Comparison of ENCODE assay signal across 9 mouse cellular contexts in the genomic region with DNA sequence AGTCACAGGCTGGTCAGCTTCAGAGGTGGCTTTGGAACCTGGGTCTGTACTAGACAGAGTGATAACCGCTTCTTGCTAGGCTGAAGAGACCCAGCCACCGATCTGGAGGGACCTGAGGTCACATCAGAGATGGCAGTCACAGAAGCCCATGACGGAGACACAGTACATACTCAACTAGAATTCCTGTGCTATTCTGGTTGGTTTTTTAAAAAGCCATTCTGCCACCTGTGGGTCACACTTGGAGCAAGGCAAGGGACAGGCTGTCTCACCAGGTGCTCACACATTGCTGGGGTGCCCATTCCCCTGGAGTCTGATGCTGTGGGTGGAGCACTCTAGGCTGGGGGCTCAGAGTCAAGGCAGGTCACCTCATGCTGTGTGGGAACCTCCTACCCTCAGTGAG. TPM values are rescaled to one million over a fixed set of nuclear protein-coding genes. Genes with fewer than 3 reads are reported as not detected.
A peak's percentile ranks its signal among the peaks of the same experiment; 100 is the strongest.
DNase-seq lines count a peak whose midpoint lies in the region; ATAC-seq and TF ChIP-seq lines count a peak whose summit lies in the region.
"Had no signal": no experiment of that assay in that cellular context is flagged by ENCODE, and none has a peak within 500 bp of the region (broad histone marks: within the 10 kb centered on the region; RNA-seq: fewer than 3 reads in every experiment).

No protein-coding gene starts in this region.

- intact Hi-C loops in gastrocnemius, adult 2 months (cut with DNase I) = no loop called here
- intact Hi-C loops in left cerebral cortex, adult 2 months (cut with DNase I) = no loop called here

- ATAC-seq in hindbrain, embryonic 13.5 days (ENCODE audit: low FRiP score) = no peak
- peak; percentile 21; the same call in 1 of the 2 replicates for ATAC-seq in midbrain, postnatal 0 days (ENCODE audit: low FRiP score)
- no peak for ATAC-seq in erythroblast, adult 5-6 weeks (replicated peaks; ENCODE audit: low FRiP score, poor library complexity, severe bottlenecking)
- no peak for ATAC-seq in megakaryocyte progenitor cell, adult 5-6 weeks (replicated peaks; ENCODE audit: poor library complexity)

- no peaks in the 10 kb centered on the region for H3K9me3 ChIP-seq in hindbrain, embryonic 13.5 days
- H3K9me3 ChIP-seq in midbrain, postnatal 0 days (ENCODE audit: low read length) = no peaks in the 10 kb centered on the region

- peak overlapping the region; percentile 97 for H3K4me2 ChIP-seq in hindbrain, embryonic 13.5 days
- H3K4me2 ChIP-seq in midbrain, postnatal 0 days (ENCODE audit: low read depth, low read length, poor library complexity, severe bottlenecking) = peak overlapping the region; percentile 93

- DNase-seq in gastrocnemius, adult 2 months = no peak
- DNase-seq in gastrocnemius, adult 18-20 months (ENCODE audit: low spot score) = no peak
- no peak for DNase-seq in left cerebral cortex, adult 2 months (ENCODE audit: extremely low spot score in 1 of 2, low spot score in 2 of 2)
- DNase-seq in left cerebral cortex, adult 8-10 months (ENCODE audit: low spot score in 2 of 2) = no peak
- no peak for DNase-seq in midbrain, postnatal 0 days (ENCODE audit: low spot score)
- DNase-seq: lung, adult 18-20 months had no signal

- H3K27ac ChIP-seq in gastrocnemius, adult 2 months = peak overlapping the region; percentile 53
- peak overlapping the region; percentile 55 for H3K27ac ChIP-seq in left cerebral cortex, adult 2 months
- H3K27ac ChIP-seq in hindbrain, embryonic 13.5 days = no peak overlapping the region
- H3K27ac ChIP-seq in midbrain, postnatal 0 days (ENCODE audit: low read depth, low read length) = no peak overlapping the region

- peaks cover 11% of the 10 kb centered on the region for H3K4me1 ChIP-seq in hindbrain, embryonic 13.5 days (replicated peaks)
- H3K4me1 ChIP-seq in midbrain, postnatal 0 days (ENCODE audit: insufficient read depth, low read length) = peaks cover 4% of the 10 kb centered on the region; the same call in 1 of the 2 replicates

- H3K4me3 ChIP-seq in gastrocnemius, adult 2 months = peak overlapping the region; percentile 97
- H3K4me3 ChIP-seq in left cerebral cortex, adult 2 months = peak overlapping the region; percentile 40
- H3K4me3 ChIP-seq in hindbrain, embryonic 13.5 days = peak overlapping the region; percentile 78; the same call in 1 of the 2 replicates
- peak overlapping the region; percentile 89 for H3K4me3 ChIP-seq in midbrain, postnatal 0 days (ENCODE audit: low read depth, low read length)

- WGBS in hindbrain, embryonic 13.5 days = 74% methylated on average over 3 of the region's 3 CpGs
- WGBS in midbrain, postnatal 0 days = 55% methylated on average over 3 of the region's 3 CpGs

- H3K27me3 ChIP-seq in hindbrain, embryonic 13.5 days = peaks cover 47% of the 10 kb centered on the region
- H3K27me3 ChIP-seq in midbrain, postnatal 0 days (ENCODE audit: insufficient read depth, low read length) = no peaks in the 10 kb centered on the region

- no peaks in the 10 kb centered on the region for H3K36me3 ChIP-seq in hindbrain, embryonic 13.5 days
- no peaks in the 10 kb centered on the region for H3K36me3 ChIP-seq in midbrain, postnatal 0 days (ENCODE audit: insufficient read depth, low read length)

- TF ChIP-seq CTCF in gastrocnemius, adult 2 months (IDR thresholded peaks at IDR 0.05) = peak; percentile 20; the same call in 1 of the 2 replicates
- no peak; the same call in 1 of the 2 replicates for TF ChIP-seq CTCF in left cerebral cortex, adult 2 months (IDR thresholded peaks at IDR 0.05)
- TF ChIP-seq CTCF in midbrain, postnatal 0 days (IDR thresholded peaks at IDR 0.05) = peak; percentile 55

- H3K9ac ChIP-seq in hindbrain, embryonic 13.5 days = no peak overlapping the region
- H3K9ac ChIP-seq in midbrain, postnatal 0 days (replicated peaks; ENCODE audit: low read length, poor library complexity, severe bottlenecking) = no peak overlapping the region

RNA-seq across cellular contexts. Expression of gene Neurl1b, which starts 1.5 kb away (rescaled TPM):
- 1 to 10 TPM; 2.3 to 2.6 TPM for total RNA-seq in gastrocnemius, adult 2 months (2021)
- 1 to 10 TPM; 2.6 to 3.0 TPM for total RNA-seq in gastrocnemius, adult 18-20 months (2021)
- total RNA-seq in left cerebral cortex, adult 2 months (2021) = 10 to 100 TPM; 69.9 to 79.7 TPM
- total RNA-seq in left cerebral cortex, adult 8-10 months (2022) = 10 to 100 TPM; 64.2 to 73.4 (median 69.1) TPM
- polyA plus RNA-seq in hindbrain, embryonic 13.5 days (2015; fragmentation: Nextera tagmentation; extraction: Ambion mirVana) = 0.78 and 1.0 TPM in 2 replicates
- total RNA-seq in midbrain, postnatal 0 days (2014; rRNA removed) = 51.1 and 69.7 TPM in 2 replicates
- polyA plus RNA-seq in midbrain, postnatal 0 days (2015; fragmentation: Nextera tagmentation; extraction: Ambion mirVana) = 2.1 and 2.3 TPM in 2 replicates
- 0.42 and 1.7 TPM in 2 replicates for total RNA-seq in erythroblast, adult 5-6 weeks (2015; ENCODE audit: low replicate concordance)
- 0.14 and 0.77 TPM in 2 replicates for total RNA-seq in erythroblast, adult 5-6 weeks (2017; ENCODE audit: low replicate concordance)
- 1.6 and 2.2 TPM in 2 replicates for total RNA-seq in megakaryocyte progenitor cell, adult 5-6 weeks (2015)
- total RNA-seq in megakaryocyte progenitor cell, adult 5-6 weeks (2017) = 1.9 and 2.2 TPM in 2 replicates

Comparison
In these comparisons a context has a peak if more than half of its experiments do, and no peak if none do; other contexts are left out.
1. H3K27ac ChIP-seq: peak in gastrocnemius, adult 2 months (single experiment) and left cerebral cortex, adult 2 months (single experiment); none in hindbrain, embryonic 13.5 days (single experiment) and midbrain, postnatal 0 days (single experiment).
2. H3K4me3 ChIP-seq: peak in every context shown above with its lines; median percentile 97 in gastrocnemius, adult 2 months; 89 in midbrain, postnatal 0 days; 78 in hindbrain, embryonic 13.5 days; 40 in left cerebral cortex, adult 2 months.
3. RNA of gene Neurl1b, which starts 1.5 kb away (total RNA-seq): 69.9 to 79.7 TPM in left cerebral cortex, adult 2 months, 64.2 to 73.4 TPM in left cerebral cortex, adult 8-10 months and 51.1 to 69.7 TPM in midbrain, postnatal 0 days; 2.6 to 3.0 TPM in gastrocnemius, adult 18-20 months, 2.3 to 2.6 TPM in gastrocnemius, adult 2 months, 1.6 to 2.2 TPM in megakaryocyte progenitor cell, adult 5-6 weeks and 0.14 to 1.7 TPM in erythroblast, adult 5-6 weeks; every median in the first group is over 10 times any median in the second.